Mouse (Mus musculus) thymus, adult 2 months (tissue): Measurements from ENCODE around the gene Fgfr2.

Experiments used
- CTCF ChIP-seq: fragments of 200-500 bp; IDR thresholded peaks from 2 replicates; pipeline ENCODE4 v1.5.1; 2012; ENCODE audit warnings: mild to moderate bottlenecking, control low read depth, low read length, moderate library complexity, borderline replicate concordance; ENCODE audit not compliant: control insufficient read depth, poor library complexity, insufficient read depth; ENCODE audit errors: extremely low read depth
- POLR2A ChIP-seq: fragments of 200-500 bp; IDR thresholded peaks from 2 replicates; pipeline ENCODE4 v1.6.1; 2012; ENCODE audit warnings: mild to moderate bottlenecking, low read length, control low read depth, moderate library complexity; ENCODE audit not compliant: control insufficient read depth, poor library complexity, insufficient read depth; ENCODE audit errors: extremely low read depth

- no peak for TF ChIP-seq CTCF
- TF ChIP-seq POLR2A = no peak
Observed at GRCm38 (mm10) chr7:130862501-130862900, 2260.6 kb downstream of the Fgfr2 start.
